Mouse (Mus musculus) left cerebral cortex, adult 18-20 months (tissue): ENCODE data around the gene Ermp1. TPM values are rescaled to one million over a fixed set of nuclear protein-coding genes. Genes with fewer than 3 reads are reported as not detected.
"Not testable (repeated sequence)": the region's sequence is repeated elsewhere in the genome, so short reads cannot be mapped to it uniquely, and the experiment has no call there.

Experiments used
- DNase-seq, 2 experiments: peaks; one replicate each; pipeline ENCODE4 v3.0.0; 2021 to 2022; ENCODE audit warnings: low spot score in 2 of 2, mixed read lengths in 1 of 2
- total RNA-seq, 2 experiments: library from RNA; stranded (reverse); gene quantifications; 2 replicates each; pipeline ENCODE4 v1.2.3; 2021

The Ermp1 gene
- total RNA-seq, 2 experiments from 2014 or later, result 37.0 to 38.0 TPM

GRCm38 (mm10) chr19:29604653-29605052 lies 43.6 kb downstream of the Ermp1 start:
- DNase-seq, result no peak

- no peak for DNase-seq
Observed at GRCm38 (mm10) chr19:29603548-29604353, 44.5 kb downstream of the Ermp1 start.

GRCm38 (mm10) chr19:29598981-29599380 lies 49.2 kb downstream of the Ermp1 start:
- no peak for DNase-seq

GRCm38 (mm10) chr19:29596985-29597384 lies 51.2 kb downstream of the Ermp1 start:
- no peak for DNase-seq

- DNase-seq, result no peak
Observed at GRCm38 (mm10) chr19:29596276-29596675, 51.9 kb downstream of the Ermp1 start.

GRCm38 (mm10) chr19:29593783-29594182 lies 54.4 kb downstream of the Ermp1 start:
- DNase-seq, result not testable (repeated sequence)

GRCm38 (mm10) chr19:29583734-29584133 lies 64.5 kb downstream of the Ermp1 start:
- no peak for DNase-seq

- no peak for DNase-seq
Observed at GRCm38 (mm10) chr19:29582439-29582838, 65.8 kb downstream of the Ermp1 start.

- no peak for DNase-seq
Observed at GRCm38 (mm10) chr19:29566512-29566911, 81.7 kb downstream of the Ermp1 start.

GRCm38 (mm10) chr19:29563258-29563779 lies 84.9 kb downstream of the Ermp1 start:
- peak; percentile 52 to 69 for DNase-seq

- no peak for DNase-seq
Observed at GRCm38 (mm10) chr19:29562603-29563002, 85.6 kb downstream of the Ermp1 start.

- no peak for DNase-seq
Observed at GRCm38 (mm10) chr19:29562166-29562565, 86.0 kb downstream of the Ermp1 start.

Other genes with a start within 250 kb of the Ermp1 start
- under 1 TPM; 0.26 to 0.28 TPM for gene Pdcd1lg2, start 237.5 kb downstream of the Ermp1 start, total RNA-seq
- gene Ric1, start 126.1 kb downstream of the Ermp1 start, total RNA-seq, result 10 to 100 TPM; 31.3 to 33.2 TPM
- gene Mlana, start 49.4 kb upstream of the Ermp1 start, total RNA-seq, result under 1 TPM in 1 of 2 experiments, not detected in 1; 0.49 TPM
- 10 to 100 TPM; 40.8 to 42.0 TPM for gene 9930021J03Rik, start 157.6 kb upstream of the Ermp1 start, total RNA-seq
- 10 to 100 TPM; 35.9 to 37.0 TPM for gene Ranbp6, start 164.6 kb upstream of the Ermp1 start, total RNA-seq